Mouse (Mus musculus) thymus, adult 2 months (tissue): ENCODE measurements around the gene Nagpa.

Experiments used
- CTCF ChIP-seq: fragments of 200-500 bp; IDR thresholded peaks from 2 replicates; pipeline ENCODE4 v1.5.1; 2012; ENCODE audit warnings: mild to moderate bottlenecking, control low read depth, low read length, moderate library complexity, borderline replicate concordance; ENCODE audit not compliant: control insufficient read depth, poor library complexity, insufficient read depth; ENCODE audit errors: extremely low read depth
- POLR2A ChIP-seq: fragments of 200-500 bp; IDR thresholded peaks from 2 replicates; pipeline ENCODE4 v1.6.1; 2012; ENCODE audit warnings: mild to moderate bottlenecking, low read length, control low read depth, moderate library complexity; ENCODE audit not compliant: control insufficient read depth, poor library complexity, insufficient read depth; ENCODE audit errors: extremely low read depth

DNA sequence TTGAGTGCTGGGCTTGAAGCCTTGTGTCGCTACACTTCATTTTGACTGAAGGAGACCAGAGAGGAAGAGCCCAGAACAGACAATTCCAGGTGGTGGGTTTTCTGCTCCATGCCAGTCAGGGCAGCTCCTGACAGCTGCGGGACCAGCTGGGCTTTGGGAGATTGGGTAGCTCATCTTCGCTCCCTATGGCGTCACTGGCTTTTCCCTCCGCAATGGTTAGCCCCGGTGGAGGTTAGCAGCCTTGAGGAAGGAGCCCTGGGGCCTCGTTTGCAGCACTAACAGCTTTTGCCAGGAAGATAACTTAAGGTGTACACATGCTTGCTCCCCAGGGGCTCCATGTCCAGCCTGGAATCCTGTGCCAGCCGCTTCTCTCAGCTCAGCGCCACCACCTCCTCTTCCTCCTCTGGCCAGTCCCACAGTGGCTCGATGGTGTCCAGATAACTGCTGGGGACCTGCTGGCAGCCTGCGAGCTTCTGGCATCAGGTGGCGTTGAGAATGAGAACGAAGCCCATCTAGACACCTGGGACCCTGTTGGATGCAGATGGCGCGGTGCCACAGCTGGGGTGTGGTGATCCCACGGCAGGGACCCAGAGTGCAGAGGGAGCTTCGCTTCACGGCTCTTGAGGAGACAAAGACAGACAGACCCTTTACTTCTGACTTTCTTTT lies 20.4 kb downstream of the Nagpa start:
- TF ChIP-seq CTCF (no peak), POLR2A (no peak)
